Mouse (Mus musculus) lung, embryonic 16.5 days (tissue): ENCODE results near the gene Serpina6. TPM values are rescaled to one million over a fixed set of nuclear protein-coding genes. Genes with fewer than 3 reads are reported as not detected.

Source experiments
- polyA plus RNA-seq: library from polyadenylated mRNA; unstranded; fragments of >200 nt; fragmentation: Nextera tagmentation; extraction: Ambion mirVana; gene quantifications from 2 replicates; pipeline ENCODE4 v1.2.1, GENCODE M21; 2015

Gene Serpina6
- polyA plus RNA-seq, 1 experiment from 2014 or later: 1.9 TPM

Other genes with a start within 250 kb of the Serpina6 start
- 0.30 TPM in 1 of 2 replicates, not detected in the other for gene 9330161L09Rik, start 249.4 kb downstream of the Serpina6 start, polyA plus RNA-seq
- 82.1 and 90.0 TPM in 2 replicates for gene Ddx24, start 231.4 kb downstream of the Serpina6 start, polyA plus RNA-seq
- 55.8 and 60.2 TPM in 2 replicates for gene Ifi27, start 223.0 kb downstream of the Serpina6 start, polyA plus RNA-seq
- gene Ifi27l2a, start 213.5 kb downstream of the Serpina6 start, polyA plus RNA-seq: 6.9 and 11.5 TPM in 2 replicates
- gene Ifi27l2b, start 200.0 kb downstream of the Serpina6 start, polyA plus RNA-seq: not detected in 2 replicates
- gene Ppp4r4, start 124.9 kb downstream of the Serpina6 start, polyA plus RNA-seq: 2.2 and 3.5 TPM in 2 replicates
- 0.49 TPM in 1 of 2 replicates, not detected in the other for gene Serpina10, start 25.8 kb downstream of the Serpina6 start, polyA plus RNA-seq
- gene Serpina16, start 18.9 kb upstream of the Serpina6 start, polyA plus RNA-seq: not detected in 2 replicates
- not detected in 2 replicates for gene Serpina1f, start 38.3 kb upstream of the Serpina6 start, polyA plus RNA-seq
- 0.58 and 9.1 TPM in 2 replicates for gene Serpina1d, start 116.4 kb upstream of the Serpina6 start, polyA plus RNA-seq
- 1.8 and 15.4 TPM in 2 replicates for gene Serpina1b, start 173.2 kb upstream of the Serpina6 start, polyA plus RNA-seq
- gene Serpina1a, start 206.3 kb upstream of the Serpina6 start, polyA plus RNA-seq: 1.7 and 14.8 TPM in 2 replicates
- 0.62 and 7.2 TPM in 2 replicates for gene Serpina1c, start 247.7 kb upstream of the Serpina6 start, polyA plus RNA-seq